Mouse (Mus musculus) left cerebral cortex, adult 11 months (tissue): ENCODE results near the gene Upp1.
A peak's percentile ranks its signal among the peaks of the same experiment; 100 is the strongest.
"Not testable (repeated sequence)": the region's sequence is repeated elsewhere in the genome, so short reads cannot be mapped to it uniquely, and the experiment has no call there.

Experiments
- DNase-seq: peaks from one replicate; pipeline ENCODE4 v3.0.0; 2022; ENCODE audit warnings: low spot score

Gene Upp1

GRCm38 (mm10) chr11:9118050-9118420 is at the start of gene Upp1:
TSS of gene Upp1 (plus strand) at chr11:9118103.
- DNase-seq = no peak

DNA sequence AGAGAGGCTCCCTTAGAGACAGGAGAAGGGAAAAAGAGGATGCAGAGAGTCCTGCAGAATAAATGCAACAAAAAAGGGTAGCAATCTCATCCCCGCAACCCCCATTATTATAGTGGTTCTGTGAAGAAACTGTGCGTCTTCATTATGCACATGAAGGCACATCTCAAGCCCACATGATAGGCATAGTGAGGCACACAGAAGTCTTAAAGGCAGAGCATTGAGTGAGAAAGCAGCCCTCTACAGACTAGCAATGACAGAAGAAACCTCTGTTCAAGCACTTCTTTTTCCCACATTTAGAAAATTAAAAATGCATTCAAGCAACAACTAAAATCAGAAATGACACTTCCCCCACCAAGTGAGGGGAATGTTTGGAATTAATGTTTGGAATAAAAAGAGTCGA is 41.5 kb upstream of the Upp1 start:
- DNase-seq = no peak

DNA sequence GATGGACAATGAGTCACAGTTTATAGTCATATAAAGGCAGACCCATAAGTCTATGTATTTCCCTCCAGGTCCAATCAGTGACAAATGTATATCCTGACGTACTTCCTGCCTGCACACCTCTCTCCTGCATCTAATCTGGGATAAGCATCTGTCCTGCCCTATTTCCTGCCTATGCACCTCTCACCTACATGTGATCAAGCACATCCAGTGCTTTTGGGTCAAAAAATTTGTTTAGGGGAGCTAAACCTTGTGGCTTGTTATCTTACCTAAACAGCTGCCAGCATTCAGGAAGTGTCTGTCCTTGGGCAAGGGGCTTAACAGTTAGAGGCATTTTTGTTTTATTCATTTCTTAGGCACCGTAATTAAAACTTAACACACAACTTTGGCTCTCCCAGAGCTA is 4.7 kb upstream of the Upp1 start:
- DNase-seq = no peak

DNA sequence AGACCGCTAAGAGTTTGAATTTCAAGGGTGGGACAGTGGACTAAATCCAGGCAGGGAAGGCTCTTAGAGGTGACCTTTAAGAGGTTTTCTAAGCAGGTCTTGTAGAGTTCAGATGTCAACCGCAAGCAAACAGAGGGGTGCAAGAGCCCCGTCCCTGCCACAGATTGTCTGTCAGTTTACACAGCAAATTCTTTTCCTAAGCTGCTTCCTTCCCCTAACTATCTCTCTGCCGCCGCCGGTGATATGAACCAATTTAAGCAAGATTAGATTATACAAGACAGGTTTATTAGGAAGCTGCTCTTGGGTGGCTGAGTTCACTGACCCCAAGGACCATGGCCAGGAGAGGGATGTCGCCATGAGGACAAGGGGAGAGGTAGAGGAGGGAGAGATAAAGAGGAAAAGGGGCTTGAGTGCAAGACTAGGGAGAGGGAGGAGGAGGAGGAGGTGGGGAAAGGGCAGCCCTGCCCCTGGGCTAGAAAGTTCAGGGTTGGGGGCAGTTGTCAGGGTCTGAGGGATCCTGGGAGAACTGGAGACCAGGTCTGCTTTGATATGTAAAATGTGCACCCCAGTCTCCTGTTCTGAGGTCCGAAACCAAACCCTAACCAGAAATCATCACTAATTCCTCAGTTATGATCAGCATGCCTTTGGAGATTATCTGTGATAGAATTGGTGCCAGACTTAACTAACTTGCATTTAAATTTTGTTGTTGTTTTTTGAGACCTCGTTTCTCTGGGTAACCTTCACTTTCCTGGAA is 2.4 kb upstream of the Upp1 start:
- no peak for DNase-seq

GRCm38 (mm10) chr11:9116121-9116520 is 1.8 kb upstream of the Upp1 start:
- DNase-seq = no peak

GRCm38 (mm10) chr11:9116916-9117315 is 987 bp upstream of the Upp1 start:
- DNase-seq = no peak

GRCm38 (mm10) chr11:9117358-9118049 is 399 bp upstream of the Upp1 start:
- DNase-seq = no peak

DNA sequence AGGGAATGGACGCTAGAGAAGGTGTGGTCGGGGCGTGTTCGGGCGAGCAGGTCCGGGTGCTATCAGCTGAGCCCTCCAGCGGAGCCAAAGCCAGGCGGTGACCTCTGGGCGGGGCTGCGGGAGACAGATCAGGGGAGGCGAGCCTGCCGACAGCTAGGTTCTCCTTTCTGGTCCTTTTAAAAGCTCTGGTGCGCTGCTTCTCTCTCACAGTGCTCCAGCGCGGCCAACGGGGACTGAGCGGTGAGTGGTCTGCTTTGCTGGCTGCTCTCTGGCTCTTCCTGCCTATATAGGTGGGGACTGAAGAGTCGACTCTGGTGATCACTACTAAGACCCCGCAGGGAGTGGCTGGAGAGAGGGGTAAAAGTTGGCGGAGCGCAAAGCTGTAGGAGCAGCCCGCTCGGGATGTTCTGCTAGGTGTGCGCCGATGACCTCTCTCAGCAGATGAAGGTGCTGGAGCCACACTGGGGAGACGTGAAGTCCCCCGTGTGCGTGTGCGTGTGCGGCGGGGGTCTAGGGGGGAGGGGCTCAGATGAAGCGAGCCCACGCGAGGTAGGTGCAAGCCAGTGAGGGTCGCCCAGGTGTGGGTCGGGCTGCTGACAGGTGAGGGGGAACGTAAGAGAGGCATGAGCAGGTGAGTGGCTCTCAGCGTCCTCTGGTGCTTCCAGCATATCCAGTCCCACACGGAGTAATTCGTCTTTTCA is 668 bp downstream of the Upp1 start:
- DNase-seq = no peak

DNA sequence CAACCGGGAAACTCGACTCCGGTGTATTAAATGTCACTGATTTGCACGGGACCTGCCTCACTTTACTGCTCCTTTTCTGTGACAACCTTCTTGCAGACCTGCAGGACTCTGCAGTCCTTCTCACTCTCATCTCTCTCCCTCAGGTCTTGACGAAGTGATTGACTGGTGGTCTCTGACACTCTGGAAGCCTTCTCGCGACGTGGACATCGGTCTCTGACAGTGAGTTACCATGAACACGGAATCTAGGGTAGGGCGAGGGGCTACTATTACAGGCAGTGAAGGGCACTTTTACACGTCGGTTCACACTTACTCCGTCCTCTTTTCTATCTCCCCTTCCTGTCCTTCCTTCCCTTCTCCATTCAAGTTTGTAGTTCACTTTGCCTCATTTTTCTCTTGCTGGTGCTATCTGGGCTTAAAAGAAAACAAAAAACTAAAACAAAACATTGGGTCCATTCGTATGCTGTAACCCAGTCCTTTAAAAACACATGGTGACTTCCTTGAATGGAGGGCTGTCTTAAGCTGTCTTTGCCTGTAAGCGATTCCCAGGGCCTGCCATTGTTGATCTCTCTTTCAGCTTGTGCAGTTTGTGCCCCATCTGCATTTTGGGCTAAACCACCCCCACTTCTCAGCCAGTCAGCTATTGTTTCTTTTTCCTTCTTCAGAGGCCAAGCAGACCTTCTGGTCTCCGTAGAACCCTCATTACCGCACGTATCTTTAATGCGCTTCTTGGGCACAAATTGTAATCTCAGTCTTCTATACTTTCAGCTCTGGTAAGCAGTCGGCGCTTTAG is 1.5 kb downstream of the Upp1 start:
- no peak for DNase-seq

DNA sequence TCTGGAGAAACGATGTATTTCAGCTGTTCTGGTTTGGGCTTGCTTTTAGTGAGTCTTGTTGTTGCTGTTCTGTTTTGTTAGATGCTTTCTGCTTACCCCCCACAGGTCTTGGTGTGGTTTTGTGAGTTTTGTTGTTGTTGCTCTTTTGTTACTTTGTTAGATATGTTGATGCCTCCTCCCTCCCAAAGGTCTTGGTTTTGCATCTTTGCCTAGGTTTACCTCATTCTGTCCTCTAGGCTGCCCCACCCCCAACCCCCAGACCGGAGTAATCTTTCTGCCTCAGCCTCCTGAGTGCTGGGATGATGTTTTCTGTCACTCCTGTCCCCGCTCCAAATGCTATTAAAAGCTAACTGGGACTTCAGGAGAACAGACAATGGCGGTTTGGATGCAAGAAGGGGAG is 4.4 kb downstream of the Upp1 start:
- no peak for DNase-seq

- no peak for DNase-seq
Measured at GRCm38 (mm10) chr11:9126373-9127107, 8.6 kb downstream of the Upp1 start.

DNA sequence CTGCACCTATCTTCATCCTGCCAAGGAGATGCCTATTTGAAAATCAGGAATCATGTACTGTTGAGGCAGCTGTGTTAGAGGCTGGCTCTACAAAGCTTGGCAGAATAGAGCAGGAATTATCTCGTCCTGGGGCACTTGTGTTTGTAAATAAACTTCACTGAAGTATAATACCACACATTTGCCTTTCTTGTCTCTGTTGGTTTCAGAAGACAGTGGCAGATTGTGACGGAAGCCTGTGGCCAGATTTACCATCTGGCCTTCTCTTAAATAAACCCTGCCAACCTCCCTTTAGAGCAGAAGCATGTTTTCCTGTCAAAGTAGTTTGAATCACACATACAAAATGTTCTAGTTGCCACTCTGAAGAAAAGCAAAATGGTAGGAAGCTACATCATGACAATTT is 10.2 kb downstream of the Upp1 start:
- DNase-seq = no peak

DNA sequence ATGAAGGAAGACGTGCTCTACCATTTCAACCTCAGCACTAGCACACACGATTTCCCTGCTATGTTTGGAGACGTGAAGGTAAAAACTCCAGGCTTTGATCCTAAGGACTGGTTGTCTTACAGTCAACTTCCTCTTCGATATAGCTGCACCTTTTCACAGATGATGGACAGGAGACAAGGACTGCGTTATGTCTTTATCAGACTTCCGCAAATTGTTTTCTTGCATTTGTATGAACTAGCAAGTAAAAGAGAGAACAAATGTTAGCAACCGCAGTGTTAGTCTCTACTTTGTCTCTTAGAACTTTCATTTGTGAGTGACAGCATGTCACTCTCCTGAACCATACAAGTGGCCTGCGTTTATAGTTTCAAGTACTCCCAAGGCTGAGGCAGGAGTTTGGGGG is 11.6 kb downstream of the Upp1 start:
- DNase-seq = no peak

GRCm38 (mm10) chr11:9131688-9132087 is 13.8 kb downstream of the Upp1 start:
- no peak for DNase-seq

DNA sequence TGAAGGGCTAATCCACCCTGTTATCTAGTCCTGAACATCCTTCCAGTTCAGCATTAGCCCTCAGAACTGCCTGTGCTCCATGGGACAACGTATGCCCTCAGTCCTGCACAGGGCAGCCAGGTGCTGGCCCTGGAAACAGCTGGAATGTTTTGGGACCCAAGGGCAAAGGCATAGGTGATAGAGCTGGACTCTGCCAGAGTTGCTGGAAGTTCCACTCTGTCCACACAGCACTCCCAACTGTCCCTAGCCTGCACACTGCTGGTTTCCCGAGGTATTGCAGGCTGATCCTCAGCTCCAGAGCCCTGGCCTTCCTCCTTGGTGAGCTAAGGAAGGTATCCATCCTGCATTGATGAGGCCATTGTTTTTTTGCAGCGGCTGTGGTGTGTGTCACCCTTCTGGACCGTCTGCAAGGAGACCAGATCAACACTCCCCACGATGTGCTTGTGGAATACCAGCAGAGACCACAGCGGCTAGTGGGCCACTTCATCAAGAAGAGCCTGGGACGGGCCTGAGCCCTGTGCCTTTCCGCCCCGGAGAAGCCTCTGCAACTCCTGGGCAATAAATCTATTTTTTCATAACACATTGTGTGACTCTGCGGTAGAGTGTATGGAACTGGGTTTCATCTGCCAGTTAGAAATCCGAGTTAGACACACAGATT is 17.8 kb downstream of the Upp1 start:
- no peak for DNase-seq

DNA sequence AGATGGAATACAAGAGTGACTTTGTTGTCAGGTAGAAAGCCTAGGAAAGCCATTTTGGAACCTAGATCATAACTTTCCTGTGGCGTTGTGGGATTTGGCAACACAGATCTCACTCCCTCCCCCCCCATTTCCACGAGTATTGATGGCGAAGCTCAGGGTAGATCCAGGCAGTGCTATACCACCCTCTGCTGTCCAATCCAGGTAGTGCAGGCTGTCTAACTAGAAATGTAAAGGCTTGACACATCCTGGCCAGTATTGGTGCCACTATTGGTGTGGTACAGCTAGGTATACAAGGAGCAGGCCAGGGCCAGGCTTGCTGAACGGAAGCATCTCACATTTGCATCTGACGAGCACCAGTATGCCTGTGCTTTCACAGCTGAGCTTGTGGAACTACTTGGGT is 18.6 kb downstream of the Upp1 start:
- peak; percentile 78 for DNase-seq

DNA sequence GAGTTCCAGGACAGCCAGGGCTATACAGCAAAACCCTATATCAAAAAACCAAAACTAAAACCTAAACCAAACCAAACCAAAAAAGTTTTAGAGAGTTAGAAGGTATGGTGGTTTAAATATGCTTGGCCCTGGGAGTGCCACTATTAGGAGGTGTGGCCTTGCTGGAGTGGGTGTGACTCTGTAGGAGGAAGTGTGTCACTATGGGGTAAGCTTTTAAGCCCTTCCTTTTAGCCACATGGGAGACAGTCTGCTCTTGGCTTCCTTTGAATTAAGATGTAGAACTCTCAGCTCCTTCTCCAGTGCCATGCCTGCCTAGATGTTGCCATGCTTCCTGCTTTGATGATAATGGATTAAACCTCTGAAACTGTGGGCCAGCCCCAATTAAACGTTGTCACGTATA is 27.2 kb downstream of the Upp1 start:
- DNase-seq = no peak

DNA sequence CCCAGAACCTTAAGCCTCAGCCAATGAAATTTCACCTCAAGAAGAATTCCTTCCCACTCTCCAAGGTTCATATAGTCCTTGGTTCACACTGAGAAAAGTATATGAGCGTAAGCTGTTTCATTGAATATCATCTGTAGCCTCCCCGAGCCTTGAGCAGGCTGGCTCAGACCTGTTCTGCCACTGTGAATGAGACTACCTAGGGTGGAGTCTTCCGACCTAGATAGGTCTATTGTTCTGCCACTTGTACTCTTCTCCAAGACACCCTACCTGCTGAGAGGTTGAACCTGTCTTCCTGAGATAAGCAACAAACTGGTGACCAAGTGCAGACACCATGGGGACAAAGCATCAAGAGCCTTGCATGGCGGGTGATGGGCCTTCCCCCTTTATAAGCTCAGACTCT is 28.2 kb downstream of the Upp1 start:
- no peak for DNase-seq

DNA sequence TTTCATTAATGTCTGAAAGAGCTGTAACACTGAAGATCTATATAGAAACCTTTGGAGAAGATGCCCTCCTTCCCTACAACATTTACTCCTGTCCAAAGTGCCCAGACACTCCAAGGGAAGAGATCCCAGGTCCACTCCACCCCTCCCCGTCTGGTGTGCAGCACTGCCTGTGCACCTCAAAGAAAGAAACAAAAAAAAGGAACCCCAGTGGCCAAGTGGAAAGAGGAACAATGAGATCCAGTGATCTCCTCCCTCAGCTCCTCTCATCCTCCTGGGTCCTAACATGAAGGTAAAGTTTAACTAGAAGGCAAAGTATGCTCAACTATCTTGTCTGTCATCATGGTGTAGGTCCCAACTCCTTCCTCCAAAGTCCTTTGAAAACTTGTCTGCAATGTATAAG is 28.8 kb downstream of the Upp1 start:
- no peak for DNase-seq

GRCm38 (mm10) chr11:9148206-9148605 is 30.3 kb downstream of the Upp1 start:
- DNase-seq = no peak

GRCm38 (mm10) chr11:9150403-9150802 is 32.5 kb downstream of the Upp1 start:
- DNase-seq = not testable (repeated sequence)
